Mouse (Mus musculus) right cerebral cortex, postnatal 10 days (tissue): ENCODE data around the gene Rnf183.

Experiments
- DNase-seq, 2 experiments: peaks; one replicate each; pipeline ENCODE4 v3.0.0; 2021; ENCODE audit warnings: low spot score in 2 of 2

The Rnf183 gene

GRCm38 (mm10) chr4:62383207-62383606 lies 51.8 kb downstream of the Rnf183 start:
- no peak for DNase-seq

- DNase-seq = no peak
Measured at GRCm38 (mm10) chr4:62379724-62380381, 55.2 kb downstream of the Rnf183 start.
